Mouse (Mus musculus): ENCODE measurements at regions not wholly inside any gene's neighbourhood (a gene's known extent, or its start where the extent isn't known, plus 50 kb on each side); places are given as distances from the start of the nearest gene placed in this dataset. TPM values are rescaled to one million over a fixed set of nuclear protein-coding genes. Genes with fewer than 3 reads are reported as not detected.
A peak's percentile ranks its signal among the peaks of the same experiment; 100 is the strongest.

GRCm38 (mm10) chr7:61939971-61940705, 406.2 kb upstream of the Ndn start:
- 28% methylated on average over 6 of the region's 6 CpGs for WGBS
- Histone ChIP-seq H3K4me1 (peaks cover 9% of the 10 kb centered on the region), H3K27ac (peak overlapping the region; percentile 87), H3K9me3 (replicated peaks) (peaks cover 15% of the 10 kb centered on the region), H3K27me3 (no peaks in the 10 kb centered on the region), H3K9ac (no peak overlapping the region; the same call in 1 of the 2 replicates), H3K36me3 (ENCODE audit: poor library complexity, severe bottlenecking) (peaks cover 6% of the 10 kb centered on the region; the same call in 1 of the 2 replicates), H3K4me2 (peak overlapping the region; percentile 33), H3K4me3 (no peak overlapping the region)
- peak; percentile 99 for ATAC-seq

GRCm38 (mm10) chr7:61982203-61982932, 364.0 kb upstream of the Ndn start:
- 32% methylated on average over 2 of the region's 2 CpGs for WGBS
- Histone ChIP-seq H3K4me3 (no peak overlapping the region), H3K27ac (peak overlapping the region; percentile 4)

GRCm38 (mm10) chr7:62026635-62027034, 319.7 kb upstream of the Ndn start:
- 45% methylated on average over 3 of the region's 3 CpGs for whole genome bisulfite sequencing
- H3K27ac ChIP-seq, result no peak overlapping the region
- no peak overlapping the region for H3K9ac ChIP-seq
- H3K9me3 ChIP-seq (replicated peaks), result peaks cover 11% of the 10 kb centered on the region; the same call in 1 of the 2 replicates
- no peaks in the 10 kb centered on the region for H3K4me1 ChIP-seq
- H3K4me3 ChIP-seq, result no peak overlapping the region
- peaks cover 17% of the 10 kb centered on the region; the same call in 1 of the 2 replicates for H3K36me3 ChIP-seq (ENCODE audit: poor library complexity, severe bottlenecking)
- H3K27me3 ChIP-seq, result no peaks in the 10 kb centered on the region
- peak; percentile 41; the same call in 1 of the 2 replicates for ATAC-seq
- no peak overlapping the region for H3K4me2 ChIP-seq

More at GRCm38 (mm10) chr7:61982203-61982932, 364.0 kb upstream of the Ndn start:
- no peaks in the 10 kb centered on the region for H3K9me3 ChIP-seq (replicated peaks)
- no peaks in the 10 kb centered on the region for H3K27me3 ChIP-seq
- H3K36me3 ChIP-seq (ENCODE audit: poor library complexity, severe bottlenecking), result no peaks in the 10 kb centered on the region
- peak; percentile 93 for ATAC-seq
- H3K4me2 ChIP-seq, result peak overlapping the region; percentile 4; the same call in 1 of the 2 replicates
- no peaks in the 10 kb centered on the region for H3K4me1 ChIP-seq
- H3K9ac ChIP-seq, result no peak overlapping the region

- no peaks in the 10 kb centered on the region for H3K27me3 ChIP-seq
- ATAC-seq, result peak; percentile 97
- H3K9ac ChIP-seq, result no peak overlapping the region
- H3K9me3 ChIP-seq (replicated peaks), result peaks cover 5% of the 10 kb centered on the region; the same call in 1 of the 2 replicates
- H3K36me3 ChIP-seq (ENCODE audit: poor library complexity, severe bottlenecking), result no peaks in the 10 kb centered on the region
- H3K4me2 ChIP-seq, result peak overlapping the region; percentile 7; the same call in 1 of the 2 replicates
- H3K4me1 ChIP-seq, result peaks cover 4% of the 10 kb centered on the region
- peak overlapping the region; percentile 78 for H3K27ac ChIP-seq
- H3K4me3 ChIP-seq, result no peak overlapping the region
- WGBS, result 55% methylated on average over 3 of the region's 3 CpGs
Observed at GRCm38 (mm10) chr7:62045743-62046451, 300.5 kb upstream of the Ndn start.

- Histone ChIP-seq H3K27ac (peak overlapping the region; percentile 78), H3K9ac (no peak overlapping the region), H3K36me3 (ENCODE audit: poor library complexity, severe bottlenecking) (no peaks in the 10 kb centered on the region), H3K4me3 (no peak overlapping the region), H3K4me1 (peaks cover 4% of the 10 kb centered on the region), H3K27me3 (no peaks in the 10 kb centered on the region), H3K9me3 (replicated peaks) (peaks cover 5% of the 10 kb centered on the region; the same call in 1 of the 2 replicates), H3K4me2 (peak overlapping the region; percentile 7; the same call in 1 of the 2 replicates)
- peak; percentile 84 for ATAC-seq
- WGBS, result 66% methylated on average over 2 of the region's 2 CpGs
Observed at GRCm38 (mm10) chr7:62046452-62046809, 299.9 kb upstream of the Ndn start.

GRCm38 (mm10) chr7:62078607-62079006, 267.8 kb upstream of the Ndn start:
- no peaks in the 10 kb centered on the region for H3K4me1 ChIP-seq
- H3K9ac ChIP-seq, result no peak overlapping the region
- H3K36me3 ChIP-seq (ENCODE audit: poor library complexity, severe bottlenecking), result 0 out of 2 replicates have a peak, but pooled peaks cover under 1% of the 10 kb centered on the region
- no peak overlapping the region for H3K4me3 ChIP-seq
- no peak overlapping the region for H3K27ac ChIP-seq
- peak; percentile 86 for ATAC-seq
- WGBS, result 50% methylated on average over 1 of the region's 1 CpGs
- H3K27me3 ChIP-seq, result no peaks in the 10 kb centered on the region
- H3K4me2 ChIP-seq, result no peak overlapping the region
- peaks cover 3% of the 10 kb centered on the region; the same call in 1 of the 2 replicates for H3K9me3 ChIP-seq (replicated peaks)

GRCm38 (mm10) chr7:62085120-62085849, 261.1 kb upstream of the Ndn start:
- Histone ChIP-seq H3K4me2 (no peak overlapping the region), H3K9ac (no peak overlapping the region), H3K36me3 (ENCODE audit: poor library complexity, severe bottlenecking) (no peaks in the 10 kb centered on the region), H3K9me3 (replicated peaks) (no peaks in the 10 kb centered on the region), H3K27me3 (no peaks in the 10 kb centered on the region), H3K27ac (peak overlapping the region; percentile 54), H3K4me1 (no peaks in the 10 kb centered on the region), H3K4me3 (no peak overlapping the region)
- peak; percentile 98 for ATAC-seq

Small RNAs in the stretch of these regions (microRNA-seq; reads per million reads assigned to microRNA genes)
- gene Gm24923 (not detected), gene Mir344-2 (not detected), gene Mir344f (15.0 reads per million, percentile 28 among the genes with 10 or more reads in this experiment), gene Mir344g (0.80 reads per million), gene Mir344i (not detected)
